Mouse (Mus musculus): Measurements from ENCODE around the gene Pbx1. TPM values are rescaled to one million over a fixed set of nuclear protein-coding genes. Genes with fewer than 3 reads are reported as not detected.

The Pbx1 gene
- polyA plus RNA-seq, 1 experiment from 2014 or later: 48.8 TPM

DNA sequence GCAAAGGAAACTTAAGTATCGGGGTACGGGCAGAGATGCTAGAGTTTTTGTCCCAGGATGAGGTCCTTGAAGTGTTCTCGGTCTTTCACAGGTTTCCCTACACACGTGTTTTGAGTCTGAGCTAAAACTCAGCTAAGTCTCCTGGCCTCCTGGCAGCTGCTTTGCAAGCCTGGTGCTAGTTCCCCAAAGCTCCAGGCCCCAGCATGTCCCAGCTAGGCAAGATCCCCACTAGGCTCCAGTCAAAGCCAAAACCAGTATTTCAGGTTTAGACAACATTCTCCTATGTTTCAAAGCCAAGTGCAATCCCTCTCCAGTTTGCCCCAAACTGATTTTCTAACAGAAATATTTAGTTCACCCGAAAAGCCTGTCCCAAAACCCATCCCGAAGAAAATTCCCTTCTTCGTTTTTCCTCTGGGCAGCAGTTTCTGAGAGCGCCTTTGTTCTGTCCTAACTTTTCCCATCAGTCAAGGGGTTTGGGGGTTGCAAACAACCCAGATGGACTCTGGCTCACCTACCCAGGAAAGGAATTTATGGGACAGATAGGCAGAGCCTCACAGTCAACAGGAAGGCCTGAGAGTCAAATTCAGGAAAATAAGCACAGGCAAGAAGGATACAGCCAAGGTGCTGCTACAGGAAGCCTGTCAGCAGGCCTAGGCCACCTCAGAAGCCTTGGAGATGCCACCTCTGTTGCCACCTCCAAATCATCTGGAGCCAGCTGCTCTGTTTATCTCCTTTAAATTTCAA is 97.1 kb downstream of the Pbx1 start:
- H3K9me3 ChIP-seq (ENCODE audit: low read depth, low read length): no peaks in the 10 kb centered on the region
- H3K4me1 ChIP-seq (ENCODE audit: insufficient read depth): no peaks in the 10 kb centered on the region
- H3K4me3 ChIP-seq (ENCODE audit: low read depth, low read length): no peak overlapping the region
- H3K36me3 ChIP-seq (ENCODE audit: insufficient read depth): peaks cover 19% of the 10 kb centered on the region; the same call in 1 of the 2 replicates
- peak overlapping the region; percentile 75 for H3K27ac ChIP-seq (ENCODE audit: low read depth)
- DNase-seq: peak; percentile 70
- TF ChIP-seq CTCF (IDR thresholded peaks at IDR 0.05; ENCODE audit: low read depth): no peak
- peak; percentile 50; the same call in 1 of the 2 replicates for ATAC-seq (ENCODE audit: insufficient read depth)
- H3K27me3 ChIP-seq (ENCODE audit: insufficient read depth, low read length): no peaks in the 10 kb centered on the region
- H3K9ac ChIP-seq: no peak overlapping the region
- H3K4me2 ChIP-seq: peak overlapping the region; percentile 33
- 70% methylated on average over 8 of the region's 8 CpGs for WGBS

- ATAC-seq (ENCODE audit: insufficient read depth): no peak
- Histone ChIP-seq H3K27ac (ENCODE audit: low read depth) (no peak overlapping the region), H3K27me3 (ENCODE audit: insufficient read depth, low read length) (no peaks in the 10 kb centered on the region), H3K9me3 (ENCODE audit: low read depth, low read length) (no peaks in the 10 kb centered on the region), H3K4me1 (ENCODE audit: insufficient read depth) (0 out of 2 replicates have a peak, but pooled peaks cover 5% of the 10 kb centered on the region), H3K36me3 (ENCODE audit: insufficient read depth) (peaks cover 24% of the 10 kb centered on the region), H3K9ac (no peak overlapping the region), H3K4me3 (ENCODE audit: low read depth, low read length) (no peak overlapping the region), H3K4me2 (no peak overlapping the region)
- DNase-seq: no peak
- 83% methylated on average over 9 of the region's 9 CpGs for WGBS
- no peak for TF ChIP-seq CTCF (IDR thresholded peaks at IDR 0.05; ENCODE audit: low read depth)
Measured at GRCm38 (mm10) chr1:168332056-168332455, 100.0 kb downstream of the Pbx1 start.

DNA sequence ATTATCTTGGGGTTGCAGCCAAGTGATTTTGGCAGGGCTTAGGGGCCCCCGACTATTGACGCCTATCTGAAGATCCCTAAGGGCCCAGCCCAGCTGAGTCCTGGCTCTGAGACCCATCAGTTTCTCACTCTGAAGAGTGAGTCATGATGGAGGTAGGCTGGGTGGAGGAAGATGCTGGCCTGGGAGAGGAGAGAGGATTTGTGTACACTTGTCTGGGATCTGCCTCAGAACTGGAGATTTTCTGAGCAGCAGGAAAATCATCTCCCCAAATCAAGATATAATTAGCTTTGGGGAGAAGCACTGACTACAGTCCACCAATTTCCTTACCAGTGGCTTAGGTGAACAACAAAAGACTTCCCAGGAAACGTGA is 103.8 kb downstream of the Pbx1 start:
- peaks cover 19% of the 10 kb centered on the region for H3K4me1 ChIP-seq (ENCODE audit: insufficient read depth)
- no peaks in the 10 kb centered on the region for H3K9me3 ChIP-seq (ENCODE audit: low read depth, low read length)
- ATAC-seq (ENCODE audit: insufficient read depth): no peak
- H3K4me3 ChIP-seq (ENCODE audit: low read depth, low read length): no peak overlapping the region
- no peak overlapping the region for H3K27ac ChIP-seq (ENCODE audit: low read depth)
- peaks cover 16% of the 10 kb centered on the region for H3K36me3 ChIP-seq (ENCODE audit: insufficient read depth)
- no peak for DNase-seq
- WGBS: 56% methylated on average over 3 of the region's 3 CpGs
- no peak overlapping the region for H3K4me2 ChIP-seq
- H3K9ac ChIP-seq: no peak overlapping the region
- no peaks in the 10 kb centered on the region for H3K27me3 ChIP-seq (ENCODE audit: insufficient read depth, low read length)
- TF ChIP-seq CTCF (IDR thresholded peaks at IDR 0.05; ENCODE audit: low read depth): no peak

GRCm38 (mm10) chr1:168327405-168328235 is 104.5 kb downstream of the Pbx1 start:
- no peak overlapping the region for H3K4me3 ChIP-seq (ENCODE audit: low read depth, low read length)
- H3K36me3 ChIP-seq (ENCODE audit: insufficient read depth): peaks cover 10% of the 10 kb centered on the region
- 80% methylated on average over 18 of the region's 18 CpGs for WGBS
- ATAC-seq (ENCODE audit: insufficient read depth) (no peak), DNase-seq (no peak)
- peaks cover 19% of the 10 kb centered on the region for H3K4me1 ChIP-seq (ENCODE audit: insufficient read depth)
- H3K9me3 ChIP-seq (ENCODE audit: low read depth, low read length): no peaks in the 10 kb centered on the region
- TF ChIP-seq CTCF (IDR thresholded peaks at IDR 0.05; ENCODE audit: low read depth): no peak
- no peaks in the 10 kb centered on the region for H3K27me3 ChIP-seq (ENCODE audit: insufficient read depth, low read length)
- no peak overlapping the region for H3K27ac ChIP-seq (ENCODE audit: low read depth)
- H3K9ac ChIP-seq: no peak overlapping the region
- H3K4me2 ChIP-seq: no peak overlapping the region

DNA sequence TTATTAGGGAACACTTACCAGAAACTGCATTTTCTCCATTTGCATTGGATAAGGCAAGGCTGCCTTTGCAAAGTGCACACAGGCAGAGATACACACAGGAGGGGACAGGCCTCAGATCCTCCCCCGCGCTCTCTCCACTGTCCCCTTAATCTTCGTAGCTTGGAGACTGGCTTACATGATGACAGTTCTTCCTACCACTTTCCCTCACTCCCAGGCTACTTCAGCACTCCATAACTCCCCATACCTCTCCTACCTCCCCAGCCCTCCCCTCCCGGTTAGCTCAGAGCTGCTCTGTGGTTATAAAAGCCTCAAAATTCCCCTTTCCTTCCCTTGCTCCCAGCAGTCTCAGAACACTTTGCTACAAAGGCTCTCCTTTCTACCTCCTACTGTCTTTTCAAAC is 106.3 kb downstream of the Pbx1 start:
- 0 out of 2 replicates have a peak, but pooled peaks have one; percentile 23 for ATAC-seq (ENCODE audit: insufficient read depth)

GRCm38 (mm10) chr1:168324306-168325085 is 107.6 kb downstream of the Pbx1 start:
- Histone ChIP-seq H3K4me2 (no peak overlapping the region), H3K4me3 (ENCODE audit: low read depth, low read length) (no peak overlapping the region), H3K9ac (no peak overlapping the region), H3K9me3 (ENCODE audit: low read depth, low read length) (no peaks in the 10 kb centered on the region), H3K36me3 (ENCODE audit: insufficient read depth) (peaks cover 4% of the 10 kb centered on the region; the same call in 1 of the 2 replicates), H3K27me3 (ENCODE audit: insufficient read depth, low read length) (no peaks in the 10 kb centered on the region), H3K27ac (ENCODE audit: low read depth) (no peak overlapping the region), H3K4me1 (ENCODE audit: insufficient read depth) (peaks cover 29% of the 10 kb centered on the region)
- ATAC-seq (ENCODE audit: insufficient read depth) (no peak), DNase-seq (no peak)
- no peak for TF ChIP-seq CTCF (IDR thresholded peaks at IDR 0.05; ENCODE audit: low read depth)
- WGBS: 28% methylated on average over 7 of the region's 7 CpGs

More for the DNA sequence above, 106.3 kb downstream of the Pbx1 start:
- Histone ChIP-seq H3K9ac (no peak overlapping the region), H3K4me3 (ENCODE audit: low read depth, low read length) (no peak overlapping the region), H3K4me2 (no peak overlapping the region), H3K27ac (ENCODE audit: low read depth) (no peak overlapping the region), H3K9me3 (ENCODE audit: low read depth, low read length) (no peaks in the 10 kb centered on the region), H3K27me3 (ENCODE audit: insufficient read depth, low read length) (no peaks in the 10 kb centered on the region), H3K4me1 (ENCODE audit: insufficient read depth) (peaks cover 19% of the 10 kb centered on the region), H3K36me3 (ENCODE audit: insufficient read depth) (peaks cover 7% of the 10 kb centered on the region; the same call in 1 of the 2 replicates)
- 61% methylated on average over 4 of the region's 4 CpGs for WGBS
- no peak for DNase-seq
- TF ChIP-seq CTCF (IDR thresholded peaks at IDR 0.05; ENCODE audit: low read depth): no peak

Measured in lung, embryonic 14.5 days (tissue).